Mouse (Mus musculus): Measurements from ENCODE around the gene Slc6a18.

DNA sequence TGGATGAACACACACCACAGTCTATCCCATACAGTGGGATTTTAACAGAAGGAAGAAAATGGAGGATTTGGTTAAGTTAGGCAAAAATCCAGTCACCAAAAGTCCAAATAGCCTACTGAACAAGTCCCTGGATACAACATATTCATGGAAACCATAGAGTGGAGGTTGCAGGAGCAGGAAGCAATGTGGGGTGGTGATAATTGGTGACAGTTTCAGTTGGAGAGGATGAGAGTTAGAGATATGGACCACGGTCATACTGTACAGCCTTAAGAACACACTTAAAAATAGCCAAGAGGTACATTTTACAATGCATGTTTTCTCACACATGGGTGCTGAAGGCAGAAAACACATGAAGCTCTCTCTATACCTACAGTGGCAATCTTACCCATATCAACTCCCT lies 17.1 kb upstream of the Slc6a18 start:
- TF ChIP-seq POLR2AphosphoS5 (IDR thresholded peaks at IDR 0.05; ENCODE audit: insufficient replicate concordance, low read depth, low read length) (no peak), TAL1 (conservative IDR thresholded peaks at IDR 0.05; ENCODE audit: low read depth, low read length) (no peak), CTCF (IDR thresholded peaks at IDR 0.05; ENCODE audit: low read depth, low read length) (no peak)

Data from G1E (cell line).